Comparison of ENCODE assay signal across 8 mouse cellular contexts in genomic region chr12:119237921-119238695, GRCm38 (mm10). TPM values are rescaled to one million over a fixed set of nuclear protein-coding genes. Genes with fewer than 3 reads are reported as not detected.
DNase-seq lines count a peak whose midpoint lies in the region; ATAC-seq and TF ChIP-seq lines count a peak whose summit lies in the region.

No protein-coding gene starts in this region.

- TF ChIP-seq CTCF in G1E (IDR thresholded peaks at IDR 0.05; ENCODE audit: low read depth, low read length) = no peak

- H3K9me3 ChIP-seq in G1E (replicated peaks) = no peaks in the 10 kb centered on the region
- no peaks in the 10 kb centered on the region for H3K9me3 ChIP-seq in hindbrain, embryonic 13.5 days

- H3K4me3 ChIP-seq in G1E (ENCODE audit: low read depth, low read length) = peak overlapping the region; percentile 15; the same call in 1 of the 2 replicates
- H3K4me3 ChIP-seq in hindbrain, embryonic 13.5 days = peak overlapping the region; percentile 67

- H3K36me3 ChIP-seq in G1E (replicated peaks) = no peaks in the 10 kb centered on the region
- H3K36me3 ChIP-seq in hindbrain, embryonic 13.5 days = no peaks in the 10 kb centered on the region

- no peak for ATAC-seq in G1E (ENCODE audit: extremely low read depth, insufficient number of reproducible peaks, low FRiP score, poor library complexity, severe bottlenecking)
- peak; percentile 87 for ATAC-seq in hindbrain, embryonic 13.5 days (ENCODE audit: low FRiP score)

- peak overlapping the region; percentile 73 for H3K4me2 ChIP-seq in hindbrain, embryonic 13.5 days

- WGBS in hindbrain, embryonic 13.5 days = under 1% methylated on average over 35 of the region's 35 CpGs

- no peaks in the 10 kb centered on the region; the same call in 1 of the 2 replicates for H3K4me1 ChIP-seq in G1E (ENCODE audit: insufficient read depth, low read depth, low read length)
- H3K4me1 ChIP-seq in hindbrain, embryonic 13.5 days (replicated peaks) = peaks cover 33% of the 10 kb centered on the region

- H3K9ac ChIP-seq in hindbrain, embryonic 13.5 days = peak overlapping the region; percentile 85

- H3K27ac ChIP-seq in hindbrain, embryonic 13.5 days = peak overlapping the region; percentile 92

- DNase-seq in G1E (ENCODE audit: low spot score) = no peak
- DNase-seq in cerebellum, adult 9-10 months = peak; percentile 11
- DNase-seq in frontal cortex, postnatal 10 days (ENCODE audit: low spot score in 2 of 2) = peak; percentile 61 to 65
- peak; percentile 80 to 83 for DNase-seq in layer of hippocampus, postnatal 10 days (ENCODE audit: low spot score in 2 of 2)
- DNase-seq in lung, postnatal 36 days = peak; percentile 1
- DNase-seq in retina, postnatal 7 days (ENCODE audit: low read depth, low spot score) = peak; percentile 28
- peak; percentile 65 to 66 for DNase-seq in urinary bladder, postnatal 4 days (ENCODE audit: low spot score in 2 of 2)

- peaks cover 14% of the 10 kb centered on the region; the same call in 1 of the 2 replicates for H3K27me3 ChIP-seq in G1E (ENCODE audit: insufficient read depth, low read length)
- no peaks in the 10 kb centered on the region for H3K27me3 ChIP-seq in hindbrain, embryonic 13.5 days

RNA-seq across cellular contexts. Expression of gene Itgb8, which starts 0.5 kb away (rescaled TPM):
- total RNA-seq in G1E (2014; fragmentation: Nextera tagmentation) (not detected in 2 replicates), G1E (2017) (0.06 and 0.33 TPM in 2 replicates)
- not detected in 2 replicates for polyA plus RNA-seq in G1E (2012)
- polyA plus RNA-seq in hindbrain, embryonic 13.5 days (2015; fragmentation: Nextera tagmentation; extraction: Ambion mirVana) = 11.9 and 12.4 TPM in 2 replicates
- total RNA-seq in layer of hippocampus, postnatal 10 days (2021) = 10 to 100 TPM; 31.2 TPM

Comparison
In these comparisons a context has a peak if more than half of its experiments do, and no peak if none do; other contexts are left out.
1. RNA of gene Itgb8, which starts 0.5 kb away (total RNA-seq): 31.2 TPM in layer of hippocampus, postnatal 10 days; 0.06 to 0.33 TPM in G1E; every median in the first group is over 10 times any median in the second.